ENCODE assay signal across 25 mouse cellular contexts in the genomic region with DNA sequence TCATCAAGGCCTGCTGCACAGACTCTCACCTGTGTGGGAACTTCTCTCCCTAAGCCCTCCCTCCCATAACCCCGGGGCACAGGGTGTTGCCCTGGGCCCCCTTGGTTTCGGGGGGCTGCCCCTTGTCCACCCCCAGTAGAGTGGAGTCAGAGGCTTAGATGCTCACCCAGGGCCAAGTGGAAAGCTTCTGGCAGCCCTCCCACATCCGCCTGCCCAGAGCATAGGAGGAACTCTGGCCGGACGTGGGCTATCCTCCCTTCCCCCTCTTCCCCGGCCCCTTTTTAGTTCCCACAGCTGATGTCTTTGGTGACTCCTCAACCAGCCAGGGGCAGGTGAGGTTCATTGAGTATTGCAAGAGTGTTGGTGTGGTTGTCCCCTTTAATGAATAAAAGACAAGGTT.
DNase-seq lines count a peak whose midpoint lies in the region; ATAC-seq lines count a peak whose summit lies in the region.
"Had no signal": no experiment of that assay in that cellular context is flagged by ENCODE, and none has a peak within 500 bp of the region (broad histone marks: within the 10 kb centered on the region; RNA-seq: fewer than 3 reads in every experiment).

No protein-coding gene starts in this region.

- 85% methylated on average over 6 of the region's 6 CpGs for WGBS in forebrain, embryonic 10.5 days
- 82% methylated on average over 6 of the region's 6 CpGs for WGBS in forebrain, embryonic 14.5 days

- H3K27me3 ChIP-seq in forebrain, embryonic 10.5 days (ENCODE audit: poor library complexity, severe bottlenecking), result no peaks in the 10 kb centered on the region
- H3K27me3 ChIP-seq in forebrain, embryonic 14.5 days (replicated peaks; ENCODE audit: control insufficient read depth, insufficient read depth, low read length), result no peaks in the 10 kb centered on the region
- H3K27me3 ChIP-seq: embryonic facial prominence, embryonic 13.5 days; forebrain, embryonic 13.5 days; hindbrain, embryonic 15.5 days; intestine, embryonic 15.5 days; liver, embryonic 13.5 days had no signal

- H3K9ac ChIP-seq in forebrain, embryonic 14.5 days (ENCODE audit: low read length), result no peak overlapping the region
- H3K9ac ChIP-seq: embryonic facial prominence, embryonic 13.5 days; forebrain, embryonic 13.5 days; hindbrain, embryonic 15.5 days; intestine, embryonic 15.5 days; liver, embryonic 13.5 days had no signal

- H3K4me1 ChIP-seq in forebrain, embryonic 10.5 days, result peaks cover 20% of the 10 kb centered on the region
- peaks cover 3% of the 10 kb centered on the region; the same call in 1 of the 2 replicates for H3K4me1 ChIP-seq in forebrain, embryonic 14.5 days (ENCODE audit: control insufficient read depth, insufficient read depth, low read length)
- H3K4me1 ChIP-seq: hindbrain, embryonic 15.5 days; intestine, embryonic 15.5 days; liver, embryonic 13.5 days; megakaryocyte, embryonic 14.5 days had no signal

- H3K9me3 ChIP-seq in forebrain, embryonic 10.5 days, result no peaks in the 10 kb centered on the region
- no peaks in the 10 kb centered on the region for H3K9me3 ChIP-seq in forebrain, embryonic 14.5 days (replicated peaks; ENCODE audit: control insufficient read depth, low read length)
- H3K9me3 ChIP-seq: embryonic facial prominence, embryonic 13.5 days; forebrain, embryonic 13.5 days; hindbrain, embryonic 15.5 days; intestine, embryonic 15.5 days; liver, embryonic 13.5 days; megakaryocyte, embryonic 14.5 days had no signal

- peak overlapping the region; percentile 35; the same call in 1 of the 2 replicates for H3K27ac ChIP-seq in forebrain, embryonic 10.5 days
- H3K27ac ChIP-seq in forebrain, embryonic 14.5 days (ENCODE audit: low read depth, low read length), result no peak overlapping the region
- H3K27ac ChIP-seq: embryonic facial prominence, embryonic 13.5 days; forebrain, embryonic 13.5 days; gastrocnemius, adult 2 months; hindbrain, embryonic 15.5 days; intestine, embryonic 15.5 days; liver, embryonic 13.5 days had no signal

- H3K4me3 ChIP-seq in forebrain, embryonic 10.5 days, result no peak overlapping the region
- no peak overlapping the region for H3K4me3 ChIP-seq in forebrain, embryonic 14.5 days (ENCODE audit: low read depth, low read length)
- H3K4me3 ChIP-seq: embryonic facial prominence, embryonic 13.5 days; erythroblast, embryonic 14.5 days; forebrain, embryonic 13.5 days; gastrocnemius, adult 2 months; hindbrain, embryonic 15.5 days; intestine, embryonic 15.5 days; left cerebral cortex, adult 2 months; liver, embryonic 13.5 days; megakaryocyte, embryonic 14.5 days had no signal

- DNase-seq in forebrain, embryonic 10.5 days (ENCODE audit: extremely low spot score, low spot score), result no peak
- DNase-seq in forebrain, embryonic 14.5 days (ENCODE audit: low spot score), result no peak
- DNase-seq in kidney, postnatal 10 days, result peak; percentile 12
- no peak for DNase-seq in kidney, postnatal 36 days
- peak; percentile 14 to 31 for DNase-seq in lung, postnatal 4 days
- DNase-seq in lung, postnatal 25 days (ENCODE audit: low spot score), result no peak
- DNase-seq in spleen, adult 18-20 months, result peak; percentile 6 to 13
- DNase-seq in spleen, adult 12 weeks (ENCODE audit: low spot score), result no peak
- DNase-seq: adrenal gland, postnatal 25 days; cerebellum, adult 8-10 months; cerebellum, postnatal 36 days; embryo, embryonic 11 days; gastrocnemius, adult 2 months; heart, postnatal 36 days; kidney, adult 8-10 months; kidney, postnatal 14 days; liver, embryonic 13.5 days; right cerebral cortex, postnatal 4 days had no signal

- ATAC-seq in forebrain, embryonic 14.5 days, result no peak
- ATAC-seq: forebrain, embryonic 13.5 days; intestine, embryonic 15.5 days had no signal

- no peaks in the 10 kb centered on the region for H3K36me3 ChIP-seq in forebrain, embryonic 10.5 days (replicated peaks)
- no peaks in the 10 kb centered on the region for H3K36me3 ChIP-seq in forebrain, embryonic 14.5 days (ENCODE audit: control insufficient read depth, insufficient read depth, low read length)
- H3K36me3 ChIP-seq: embryonic facial prominence, embryonic 13.5 days; hindbrain, embryonic 15.5 days; intestine, embryonic 15.5 days; liver, embryonic 13.5 days had no signal

- H3K4me2 ChIP-seq in forebrain, embryonic 14.5 days (ENCODE audit: low read length), result no peak overlapping the region
- H3K4me2 ChIP-seq: embryonic facial prominence, embryonic 13.5 days; forebrain, embryonic 13.5 days; hindbrain, embryonic 15.5 days; intestine, embryonic 15.5 days; liver, embryonic 13.5 days had no signal

Comparison
In these comparisons a context has a peak if more than half of its experiments do, and no peak if none do; other contexts are left out.
1. DNase-seq: peak in kidney, postnatal 10 days (single experiment), lung, postnatal 4 days (2 of 2) and spleen, adult 18-20 months (2 of 2); none in forebrain, embryonic 10.5 days (single experiment), forebrain, embryonic 14.5 days (single experiment), kidney, postnatal 36 days (0 of 2), lung, postnatal 25 days (single experiment) and spleen, adult 12 weeks (single experiment).